Mouse (Mus musculus): ENCODE measurements around the gene Zik1. TPM values are rescaled to one million over a fixed set of nuclear protein-coding genes. Genes with fewer than 3 reads are reported as not detected.

The Zik1 gene
- 42.1 and 47.6 TPM in 2 replicates for polyA plus RNA-seq (2016; fragmentation: Nextera tagmentation; extraction: Ambion mirVana)

GRCm38 (mm10) chr7:10494786-10495521 lies at the start of gene Zik1:
Gene Zik1 (minus strand): TSS chr7:10495394.
- Histone ChIP-seq H3K27me3 (no peaks in the 10 kb centered on the region), H3K9ac (peak within 1 kb of the TSS; percentile 76), H3K4me1 (peaks cover 16% of the 10 kb centered on the region), H3K4me3 (peak within 1 kb of the TSS; percentile 62), H3K27ac (peak within 1 kb of the TSS; percentile 66), H3K9me3 (replicated peaks) (no peaks in the 10 kb centered on the region), H3K4me2 (replicated peaks) (peak within 1 kb of the TSS; percentile 78), H3K36me3 (peaks cover 27% of the 10 kb centered on the region)
- 2% methylated on average over 33 of the region's 33 CpGs for WGBS
- peak; percentile 99 for ATAC-seq (ENCODE audit: low FRiP score)

DNA sequence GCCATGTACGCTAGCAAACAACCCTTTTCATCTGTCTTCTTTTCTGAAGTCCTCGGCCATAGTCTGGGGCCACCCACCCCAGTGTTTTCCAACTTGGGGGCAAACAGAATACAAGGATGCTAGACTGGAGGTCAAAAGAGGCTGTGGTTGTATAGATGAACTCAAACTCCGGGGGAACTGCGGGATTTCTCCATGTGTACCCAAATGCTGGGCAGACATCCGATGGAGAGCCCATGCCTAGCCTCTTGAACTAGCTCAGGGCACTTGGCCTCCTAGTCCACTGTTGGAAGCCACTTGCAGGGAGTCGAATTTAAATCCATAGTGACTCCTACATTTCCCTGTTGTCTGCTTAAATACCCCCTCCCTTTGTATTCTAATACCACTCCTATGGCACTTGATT lies 384 bp upstream of the Zik1 start:
- peak overlapping the region; percentile 62 for H3K4me3 ChIP-seq
- no peaks in the 10 kb centered on the region for H3K9me3 ChIP-seq (replicated peaks)
- peaks cover 21% of the 10 kb centered on the region for H3K36me3 ChIP-seq
- no peaks in the 10 kb centered on the region for H3K27me3 ChIP-seq
- no peak overlapping the region for H3K9ac ChIP-seq
- H3K4me1 ChIP-seq, result peaks cover 16% of the 10 kb centered on the region
- WGBS, result 32% methylated on average over 6 of the region's 6 CpGs
- ATAC-seq (ENCODE audit: low FRiP score), result no peak
- H3K27ac ChIP-seq, result no peak overlapping the region
- H3K4me2 ChIP-seq (replicated peaks), result peak overlapping the region; percentile 78

DNA sequence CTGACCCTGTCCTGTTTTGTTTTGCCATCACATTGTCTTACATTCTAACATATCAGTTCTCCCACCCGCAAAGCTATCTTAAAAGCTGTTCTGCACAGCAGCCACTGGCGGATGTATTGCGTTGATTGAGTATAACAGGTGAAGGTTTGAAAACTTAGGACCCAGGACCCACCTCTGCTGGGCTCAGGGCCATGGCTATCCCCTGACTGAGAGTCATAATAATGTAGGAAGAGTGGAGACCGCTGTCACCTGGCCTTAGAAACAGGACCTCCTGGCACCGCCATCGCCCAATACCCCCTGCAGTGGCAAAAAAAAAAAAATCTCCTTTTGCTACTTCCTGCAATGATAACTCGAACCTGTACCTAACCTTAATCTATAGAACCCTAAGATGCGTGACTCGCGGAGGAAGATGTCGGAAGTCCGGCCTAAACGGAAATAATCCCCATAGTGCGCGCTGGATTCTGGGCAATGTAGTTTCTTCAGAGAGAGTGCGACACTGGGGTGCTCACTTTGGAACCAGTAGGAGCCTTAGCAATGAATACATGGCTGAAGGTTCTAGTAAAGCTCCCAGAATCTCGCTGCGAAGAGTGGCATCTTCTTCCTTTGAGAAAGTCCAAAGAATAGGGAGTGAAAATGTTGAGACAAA lies 14.5 kb downstream of the Zik1 start:
- Histone ChIP-seq H3K4me1 (no peaks in the 10 kb centered on the region), H3K9me3 (replicated peaks) (no peaks in the 10 kb centered on the region), H3K4me3 (peak overlapping the region; percentile 14; the same call in 1 of the 2 replicates), H3K36me3 (no peaks in the 10 kb centered on the region), H3K9ac (no peak overlapping the region), H3K27me3 (no peaks in the 10 kb centered on the region), H3K27ac (no peak overlapping the region), H3K4me2 (replicated peaks) (peak overlapping the region; percentile 19; the same call in 1 of the 2 replicates)
- peak; percentile 66 for ATAC-seq (ENCODE audit: low FRiP score)
- 65% methylated on average over 18 of the region's 18 CpGs for WGBS

- Histone ChIP-seq H3K4me3 (no peak overlapping the region), H3K9ac (no peak overlapping the region), H3K4me2 (replicated peaks) (no peak overlapping the region), H3K9me3 (replicated peaks) (no peaks in the 10 kb centered on the region), H3K36me3 (no peaks in the 10 kb centered on the region), H3K27ac (no peak overlapping the region), H3K4me1 (no peaks in the 10 kb centered on the region), H3K27me3 (no peaks in the 10 kb centered on the region)
- 0 out of 2 replicates have a peak, but pooled peaks have one; percentile 19 for ATAC-seq (ENCODE audit: low FRiP score)
These were observed 15.4 kb downstream of the Zik1 start for GRCm38 (mm10) chr7:10479813-10480212.

GRCm38 (mm10) chr7:10458166-10458565 lies 37.0 kb downstream of the Zik1 start:
- no peaks in the 10 kb centered on the region for H3K27me3 ChIP-seq
- WGBS, result 79% methylated on average over 3 of the region's 3 CpGs
- H3K4me2 ChIP-seq (replicated peaks), result no peak overlapping the region
- H3K4me3 ChIP-seq, result no peak overlapping the region
- no peak overlapping the region for H3K27ac ChIP-seq
- no peak for ATAC-seq (ENCODE audit: low FRiP score)
- H3K36me3 ChIP-seq, result no peaks in the 10 kb centered on the region
- H3K9me3 ChIP-seq (replicated peaks), result 0 out of 2 replicates have a peak, but pooled peaks cover 7% of the 10 kb centered on the region
- H3K9ac ChIP-seq, result no peak overlapping the region
- H3K4me1 ChIP-seq, result no peaks in the 10 kb centered on the region

- Histone ChIP-seq H3K4me3 (no peak within 1 kb of the TSS), H3K36me3 (no peaks in the 10 kb centered on the region), H3K9me3 (replicated peaks) (peaks cover 21% of the 10 kb centered on the region), H3K27ac (no peak within 1 kb of the TSS), H3K9ac (no peak within 1 kb of the TSS), H3K4me2 (replicated peaks) (no peak within 1 kb of the TSS), H3K27me3 (no peaks in the 10 kb centered on the region), H3K4me1 (no peaks in the 10 kb centered on the region)
- ATAC-seq (ENCODE audit: low FRiP score), result no peak
These were observed 52.2 kb downstream of the Zik1 start, which contains the start of gene Vmn1r67 for GRCm38 (mm10) chr7:10443031-10443430. Gene Vmn1r67 (plus strand): TSS chr7:10443331.

Other genes with a start within 250 kb of the Zik1 start
- gene Vmn1r66, start 217.4 kb downstream of the Zik1 start, polyA plus RNA-seq (2016; fragmentation: Nextera tagmentation; extraction: Ambion mirVana), result not detected in 2 replicates
- not detected in 2 replicates for gene Vmn1r67, start 52.1 kb downstream of the Zik1 start, polyA plus RNA-seq (2016; fragmentation: Nextera tagmentation; extraction: Ambion mirVana)
- gene Vmn1r68, start 63.1 kb upstream of the Zik1 start, polyA plus RNA-seq (2016; fragmentation: Nextera tagmentation; extraction: Ambion mirVana), result not detected in 2 replicates
- gene Vmn1r69, start 118.3 kb upstream of the Zik1 start, polyA plus RNA-seq (2016; fragmentation: Nextera tagmentation; extraction: Ambion mirVana), result not detected in 2 replicates
- gene Vmn1r70, start 136.1 kb upstream of the Zik1 start, polyA plus RNA-seq (2016; fragmentation: Nextera tagmentation; extraction: Ambion mirVana), result not detected in 2 replicates
- not detected in 2 replicates for gene Nlrp4b, start 192.4 kb upstream of the Zik1 start, polyA plus RNA-seq (2016; fragmentation: Nextera tagmentation; extraction: Ambion mirVana)

All from hindbrain, embryonic 12.5 days (tissue).